Mouse (Mus musculus) gastrocnemius, postnatal 10 days (tissue): ENCODE measurements at regions not wholly inside any gene's neighbourhood (a gene's known extent, or its start where the extent isn't known, plus 50 kb on each side); places are given as distances from the start of the nearest gene placed in this dataset.

ENCODE experiments used
- DNase-seq: peaks from one replicate; pipeline ENCODE4 v3.0.0; 2021; ENCODE audit warnings: mixed read lengths

DNA sequence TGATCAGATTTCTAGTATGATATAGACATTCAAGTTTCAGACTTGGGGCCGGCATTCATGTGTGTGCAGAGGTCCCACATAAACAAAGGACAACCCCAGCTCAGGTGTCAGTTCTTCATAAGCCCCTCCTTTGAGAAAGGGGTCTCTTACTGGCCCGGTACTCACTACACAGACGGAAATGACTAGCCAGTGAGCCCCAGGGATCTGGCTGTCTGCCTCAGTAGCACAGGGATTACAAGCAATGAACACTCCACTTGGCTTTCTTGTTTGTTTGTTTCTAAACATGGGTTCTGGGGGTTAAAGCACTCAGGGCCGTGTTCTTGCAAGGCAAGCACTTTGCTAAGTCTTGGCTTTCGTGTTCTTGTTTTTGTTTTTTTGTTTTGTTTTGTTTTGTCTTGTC, 115.3 kb upstream of the Atp6ap2 start:
- DNase-seq = no peak

DNA sequence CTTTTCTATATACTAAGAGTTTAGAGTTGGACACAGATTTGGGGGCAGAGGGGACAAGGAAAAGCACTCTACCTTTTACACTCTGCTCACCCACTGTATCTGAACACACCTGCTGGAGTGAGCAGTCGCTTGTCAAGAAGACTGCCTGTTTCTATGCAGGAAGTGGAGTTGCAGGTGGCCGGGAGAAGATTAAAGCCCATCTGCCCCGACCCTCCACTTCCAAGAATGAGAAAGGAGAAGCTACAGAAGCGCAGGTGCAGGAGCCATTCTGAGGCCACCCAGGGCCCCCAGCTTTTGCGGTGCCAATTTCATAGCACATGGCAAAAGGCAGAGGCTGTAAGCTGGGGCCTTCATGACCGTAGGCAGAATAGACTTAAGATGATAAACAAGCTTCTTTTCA, 108.4 kb upstream of the Atp6ap2 start:
- DNase-seq = no peak

DNA sequence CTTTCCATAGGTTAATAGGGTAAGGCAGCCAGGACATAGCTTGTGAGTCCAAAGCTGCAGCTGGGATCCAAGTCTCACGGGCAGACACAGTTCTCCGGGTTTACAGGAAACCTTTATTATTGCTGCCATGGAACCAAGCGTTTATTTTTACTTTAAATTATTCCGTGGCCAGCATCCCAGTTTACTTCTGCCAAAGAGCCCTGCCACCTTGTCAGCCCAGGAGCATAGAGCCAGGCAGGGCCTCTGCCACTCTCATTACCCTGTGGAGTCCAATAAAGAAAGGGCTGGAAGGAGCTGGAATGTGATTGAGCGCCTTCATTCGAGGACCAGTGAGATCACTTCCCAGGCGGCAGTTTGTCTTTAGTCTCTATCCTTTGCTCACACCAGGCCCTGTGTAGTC, 96.6 kb upstream of the Atp6ap2 start:
- DNase-seq = no peak

DNA sequence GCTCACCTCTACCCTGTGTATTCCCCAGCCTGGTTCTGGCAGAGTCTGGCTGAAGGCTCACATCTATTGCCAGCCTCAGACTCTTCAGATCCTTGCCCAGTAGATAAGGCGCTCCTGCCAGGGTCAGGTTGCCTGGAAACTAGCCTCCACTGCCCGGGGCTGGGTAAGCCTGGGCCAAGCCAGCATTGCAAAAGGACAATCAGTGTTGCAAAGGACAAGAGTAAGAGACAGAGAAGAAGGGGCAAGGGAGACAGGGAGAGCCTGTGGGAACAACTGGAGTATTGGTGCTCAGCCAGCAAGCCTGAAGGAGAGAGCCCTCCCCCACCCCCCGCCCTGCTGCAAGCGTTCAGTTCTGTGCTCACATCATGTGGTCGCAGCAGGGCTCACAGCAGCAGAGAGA, 94.4 kb upstream of the Atp6ap2 start:
- no peak for DNase-seq

DNA sequence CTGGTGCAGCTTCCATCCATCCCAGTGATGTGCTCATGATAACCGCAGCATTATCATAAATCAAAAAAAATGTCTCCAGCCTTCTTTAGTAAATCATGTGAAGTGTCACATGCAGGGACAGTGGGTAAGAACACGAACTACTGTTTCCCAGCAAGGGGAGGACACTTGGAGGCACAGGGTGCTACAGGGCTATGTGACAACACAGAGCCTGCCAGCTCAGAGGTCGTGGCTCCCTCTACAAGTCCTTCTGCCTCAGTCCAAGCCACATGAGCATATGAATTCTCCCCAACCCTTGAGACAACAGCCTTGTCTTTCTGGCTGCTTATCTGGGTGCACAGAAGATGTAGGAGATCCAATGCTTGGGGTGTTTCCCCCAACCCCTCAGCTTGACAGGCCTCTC, 93.7 kb upstream of the Atp6ap2 start:
- DNase-seq = no peak

DNA sequence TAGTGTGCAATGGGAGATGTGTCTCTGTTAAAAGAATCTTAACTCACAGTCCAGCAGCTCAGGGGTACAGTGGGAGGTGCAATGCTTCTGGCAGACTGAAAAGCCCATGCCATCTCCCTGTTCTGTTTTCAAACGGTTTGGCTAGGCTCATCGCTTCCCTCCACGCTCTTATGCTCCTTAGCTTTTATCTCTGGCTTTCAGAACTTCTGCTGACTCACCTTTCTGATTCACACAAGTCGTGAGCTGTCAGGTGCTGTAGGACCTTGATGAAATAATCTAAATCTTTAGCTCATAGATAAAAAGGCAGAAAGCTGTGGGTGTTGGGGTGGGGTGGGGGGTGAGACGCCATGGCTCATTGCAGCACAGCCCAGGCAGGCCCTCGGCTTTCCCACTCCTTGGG, 93.1 kb upstream of the Atp6ap2 start:
- DNase-seq = no peak

DNA sequence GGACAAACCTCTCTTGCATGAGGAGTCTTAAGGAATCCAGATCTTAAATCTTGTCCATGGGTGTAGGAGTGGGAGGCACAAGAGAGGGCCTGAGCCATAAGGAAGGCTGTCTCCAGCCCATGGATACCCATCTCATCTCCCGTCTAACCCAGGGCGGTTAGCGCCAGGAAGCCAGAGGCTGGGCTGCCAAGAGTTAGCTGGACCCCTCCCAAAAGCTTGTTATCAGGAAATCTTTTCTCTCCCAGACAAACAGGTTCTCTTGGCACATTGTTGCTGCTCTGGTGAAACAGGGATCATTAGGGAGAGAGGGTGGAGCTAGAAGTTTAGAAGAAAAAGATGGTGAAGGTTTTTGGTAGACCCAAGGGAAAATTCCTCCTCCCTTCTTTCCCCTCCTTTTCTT, 87.0 kb upstream of the Atp6ap2 start:
- DNase-seq = no peak

DNA sequence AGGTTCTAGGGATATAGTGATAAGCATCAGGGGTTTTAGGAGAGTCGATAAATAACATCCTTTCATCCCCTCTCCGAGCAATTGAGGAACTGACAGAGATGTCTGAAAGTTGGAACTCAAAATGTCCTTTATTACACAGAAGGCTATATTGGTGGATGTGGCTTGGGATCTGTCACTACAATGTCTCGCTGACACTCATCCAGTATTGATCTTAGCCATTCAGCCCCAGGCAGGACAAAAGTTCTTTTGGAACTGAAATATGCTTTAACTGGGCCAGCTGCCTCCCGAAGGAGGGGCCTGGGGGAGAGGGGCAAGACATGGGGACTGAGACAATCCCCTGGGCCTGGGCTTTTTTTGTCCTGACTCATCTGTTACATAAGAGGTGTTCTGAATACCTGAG, 85.2 kb upstream of the Atp6ap2 start:
- DNase-seq = no peak

DNA sequence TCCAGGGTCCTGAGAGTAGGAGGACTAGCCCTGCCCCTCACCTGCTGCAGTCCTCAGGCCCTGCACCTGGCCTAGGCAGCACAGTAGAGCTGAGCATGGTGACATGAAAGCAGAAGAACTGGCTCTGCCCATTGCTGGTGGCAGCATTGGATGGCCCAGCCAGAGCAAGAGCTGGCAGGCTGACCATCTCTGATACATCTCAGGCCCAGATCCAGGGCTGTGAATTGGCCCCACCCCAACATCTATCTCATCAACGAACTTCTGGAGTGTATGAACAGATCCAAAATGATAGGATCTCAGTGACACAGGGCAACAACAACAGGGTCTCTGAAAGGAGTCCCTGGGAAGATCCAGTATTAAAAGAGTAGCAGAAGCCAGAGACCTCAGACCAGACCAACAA, 84.0 kb upstream of the Atp6ap2 start:
- no peak for DNase-seq

DNA sequence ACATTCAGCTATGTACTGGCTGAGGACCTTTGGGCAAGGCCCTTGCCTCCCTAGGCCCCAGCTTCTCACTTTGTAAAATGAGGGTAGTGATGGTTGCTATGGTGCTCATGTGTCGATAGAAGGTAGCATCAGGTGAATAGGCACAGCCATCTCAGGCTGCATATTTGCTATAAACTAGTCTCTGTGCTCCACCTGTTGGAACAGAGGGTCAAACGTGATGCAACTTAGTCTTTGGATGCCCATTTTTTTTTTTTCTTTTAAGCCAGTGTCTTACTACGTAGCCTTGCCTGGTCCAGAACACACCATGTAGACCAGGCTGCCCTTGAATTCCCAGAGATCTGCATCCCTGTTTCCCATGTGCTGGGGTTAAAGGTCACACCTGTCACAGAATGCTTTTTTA, 76.5 kb upstream of the Atp6ap2 start:
- DNase-seq = no peak

DNA sequence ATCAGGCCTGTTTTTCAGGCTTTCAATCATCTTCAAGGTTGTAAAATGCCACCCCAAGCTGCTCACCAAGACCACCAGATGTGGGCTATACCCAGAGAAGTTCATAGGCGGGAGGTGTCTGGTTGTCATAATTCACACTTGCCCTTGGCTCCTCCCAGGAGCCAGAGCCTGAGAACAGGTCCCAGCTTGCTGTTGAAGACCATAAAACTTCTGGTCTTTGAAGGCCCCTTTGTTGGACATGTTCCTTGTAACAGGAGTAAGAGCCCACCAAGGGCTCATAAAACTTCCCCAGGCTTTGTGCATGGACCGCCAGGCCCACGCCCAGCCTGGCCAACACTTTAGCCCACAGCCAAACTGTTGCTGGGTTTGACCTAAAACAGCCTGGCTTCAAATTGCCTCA, 62.6 kb upstream of the Atp6ap2 start:
- no peak for DNase-seq

DNA sequence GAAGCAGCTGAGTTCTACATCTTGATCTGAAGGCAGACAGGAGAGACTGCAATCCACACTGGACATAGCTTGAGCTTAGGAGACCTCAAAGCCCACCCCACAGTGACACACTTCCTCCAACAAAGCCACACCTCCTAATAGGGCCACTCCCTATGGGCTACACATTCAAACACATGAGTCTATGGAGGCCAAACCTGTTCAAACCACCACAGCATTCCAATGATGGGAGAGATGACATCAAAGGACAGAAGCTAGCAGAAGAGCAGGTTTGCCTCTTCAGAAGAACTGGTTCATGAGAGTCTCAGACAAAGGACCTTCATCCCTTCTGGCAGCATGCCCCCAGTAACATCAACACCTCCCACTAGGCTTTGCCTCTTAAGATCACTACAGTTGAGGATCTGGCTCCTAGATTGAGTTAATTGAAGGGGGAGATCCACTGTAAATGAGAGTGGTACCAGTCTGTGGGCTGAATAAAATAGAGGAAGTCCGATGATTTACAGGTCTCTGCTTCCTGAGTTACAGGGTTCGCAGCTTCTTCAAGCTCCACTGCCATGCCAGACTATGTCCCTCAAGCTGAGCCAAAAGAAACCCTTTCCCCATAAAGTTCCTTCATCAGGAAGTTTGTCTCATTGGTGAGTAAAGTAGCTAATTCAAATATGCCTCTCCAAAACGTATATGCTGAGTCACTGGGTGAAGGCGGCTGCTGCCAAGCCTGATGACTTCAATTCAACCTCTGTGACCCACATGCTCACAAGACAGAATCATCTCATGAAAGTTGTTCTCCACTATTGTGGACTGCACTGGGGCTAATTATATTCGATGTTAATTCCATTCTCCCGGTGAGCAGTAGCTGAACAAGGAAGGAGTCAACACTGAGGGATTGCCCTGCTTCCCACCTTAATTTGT, 56.9 kb upstream of the Atp6ap2 start:
- DNase-seq = no peak
